Mouse (Mus musculus) cortical plate, adult 2 months (tissue): ENCODE data around the gene Itpripl2.

Experiments used
- CTCF ChIP-seq: fragments of 200-500 bp; IDR thresholded peaks from 2 replicates; pipeline ENCODE4 v1.5.1; 2011; ENCODE audit warnings: mild to moderate bottlenecking, control low read depth, low read length; ENCODE audit not compliant: insufficient read depth; ENCODE audit errors: extremely low read depth
- POLR2A ChIP-seq: fragments of 200-500 bp; IDR thresholded peaks from 2 replicates; pipeline ENCODE4 v1.6.1; 2011; ENCODE audit warnings: mild to moderate bottlenecking, low read length, control low read depth; ENCODE audit not compliant: insufficient read depth; ENCODE audit errors: extremely low read depth

DNA sequence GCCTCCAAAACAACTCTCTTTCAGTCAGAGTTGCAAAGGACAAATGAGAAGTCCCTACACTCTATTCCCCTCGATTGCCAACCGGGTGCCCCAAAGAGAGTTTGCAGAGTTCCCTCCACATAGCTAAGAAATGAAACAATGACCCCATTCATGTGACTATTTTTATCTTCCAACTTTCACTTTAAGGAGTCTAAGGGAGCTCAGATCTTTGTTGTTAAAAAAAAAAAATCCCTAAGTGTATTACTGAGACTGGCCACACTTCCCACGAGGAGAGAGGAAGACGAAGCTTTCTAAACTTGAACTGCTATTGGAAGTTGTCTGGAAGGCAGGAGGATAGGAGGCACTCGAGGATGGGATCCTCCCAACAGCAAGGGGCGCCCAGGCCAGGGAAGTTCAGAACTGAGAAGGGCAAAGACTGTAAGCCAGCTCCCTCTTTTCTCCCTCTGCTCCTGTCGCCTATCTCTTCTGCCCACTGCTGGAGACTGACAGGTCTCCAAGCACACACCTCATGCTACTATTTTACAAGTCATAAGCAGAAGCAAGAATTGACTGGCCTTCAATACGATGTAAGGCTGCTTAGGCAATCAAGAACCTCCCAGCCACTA, 3.6 kb downstream of the Itpripl2 start:
- no peak for TF ChIP-seq POLR2A
- TF ChIP-seq CTCF: no peak
